Mouse (Mus musculus): Measurements from ENCODE around the gene Gtf3c4. TPM values are rescaled to one million over a fixed set of nuclear protein-coding genes. Genes with fewer than 3 reads are reported as not detected.

Gene Gtf3c4
- polyA plus RNA-seq, 1 experiment: 4.0 TPM

Other genes starting within 250 kb of the Gtf3c4 start
- gene Gfi1b, start 218.4 kb downstream of the Gtf3c4 start, polyA plus RNA-seq (2012; rRNA removed): 0.79 and 1.3 TPM in 2 replicates
- 6.0 and 10.8 TPM in 2 replicates for gene Tsc1, start 199.1 kb downstream of the Gtf3c4 start, polyA plus RNA-seq (2012; rRNA removed)
- 0.82 and 1.0 TPM in 2 replicates for gene Spaca9, start 140.6 kb downstream of the Gtf3c4 start, polyA plus RNA-seq (2012; rRNA removed)
- 0.11 and 0.19 TPM in 2 replicates for gene Ak8, start 140.2 kb downstream of the Gtf3c4 start, polyA plus RNA-seq (2012; rRNA removed)
- gene Ddx31, start within 50 bp of the Gtf3c4 start, polyA plus RNA-seq (2012; rRNA removed): 2.6 and 3.0 TPM in 2 replicates
- 0.02 TPM in 1 of 2 replicates, not detected in the other for gene Barhl1, start 76.3 kb upstream of the Gtf3c4 start, polyA plus RNA-seq (2012; rRNA removed)
- gene Cfap77, start 214.7 kb upstream of the Gtf3c4 start, polyA plus RNA-seq (2012; rRNA removed): 0.04 and 0.43 TPM in 2 replicates
- 5.0 and 6.8 TPM in 2 replicates for gene Ttf1, start 219.9 kb upstream of the Gtf3c4 start, polyA plus RNA-seq (2012; rRNA removed)